Mouse (Mus musculus): ENCODE data around the gene Hsp90ab1.

The Hsp90ab1 gene

GRCm38 (mm10) chr17:45556514-45557245 lies 16.4 kb downstream of the Hsp90ab1 start:
- no peak for DNase-seq

- DNase-seq: no peak
These were observed 17.0 kb downstream of the Hsp90ab1 start for GRCm38 (mm10) chr17:45556107-45556489.

- DNase-seq: peak; percentile 96
These were observed 17.5 kb downstream of the Hsp90ab1 start, which contains the start of gene Nfkbie for GRCm38 (mm10) chr17:45555452-45556106. Gene Nfkbie, plus strand, starts transcription at chr17:45555703.

GRCm38 (mm10) chr17:45554420-45554819 lies 18.7 kb downstream of the Hsp90ab1 start:
- DNase-seq: no peak

DNA sequence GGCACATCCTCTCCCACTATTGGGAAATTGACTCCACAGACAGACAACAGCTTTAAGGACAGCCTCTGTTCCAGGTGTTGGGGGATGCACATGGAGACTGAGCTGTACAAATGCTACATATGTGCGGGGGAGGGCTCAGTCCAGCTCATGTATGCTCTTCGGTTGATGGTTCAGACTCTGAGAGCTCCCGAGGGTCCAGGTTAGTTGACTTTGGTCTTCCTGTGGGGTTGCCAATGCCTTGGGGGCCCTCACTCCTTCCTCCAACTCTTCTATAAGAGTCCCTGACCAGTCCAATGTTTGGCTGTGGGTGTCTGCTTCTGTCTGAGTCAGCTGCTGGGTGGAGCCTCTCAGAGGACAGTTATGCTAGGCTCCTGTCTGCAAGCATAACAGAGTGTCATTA lies 20.0 kb downstream of the Hsp90ab1 start:
- no peak for DNase-seq

- DNase-seq: peak; percentile 73
These were observed 21.1 kb downstream of the Hsp90ab1 start for GRCm38 (mm10) chr17:45551816-45552451.

GRCm38 (mm10) chr17:45551249-45551796 lies 21.7 kb downstream of the Hsp90ab1 start:
- DNase-seq: no peak

DNA sequence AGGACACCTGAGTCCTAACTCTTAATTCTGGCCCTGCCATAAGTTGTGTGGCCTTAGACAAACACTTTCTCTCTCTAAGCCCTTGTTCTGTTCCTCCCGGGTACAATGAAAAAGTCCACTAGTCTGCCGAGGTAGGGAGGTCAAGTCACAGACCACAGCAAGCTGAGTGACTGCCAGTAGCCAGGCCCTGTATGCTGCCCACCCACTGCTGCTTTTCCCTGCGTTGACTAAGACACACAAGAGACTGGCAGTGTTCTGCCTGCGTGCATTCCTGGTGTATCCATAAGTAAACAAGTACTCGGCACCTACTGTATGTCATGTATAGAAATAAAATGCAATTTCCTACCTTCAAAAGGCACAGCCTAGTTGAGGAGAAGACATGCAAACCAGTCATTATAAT lies 22.8 kb downstream of the Hsp90ab1 start:
- DNase-seq: no peak

DNA sequence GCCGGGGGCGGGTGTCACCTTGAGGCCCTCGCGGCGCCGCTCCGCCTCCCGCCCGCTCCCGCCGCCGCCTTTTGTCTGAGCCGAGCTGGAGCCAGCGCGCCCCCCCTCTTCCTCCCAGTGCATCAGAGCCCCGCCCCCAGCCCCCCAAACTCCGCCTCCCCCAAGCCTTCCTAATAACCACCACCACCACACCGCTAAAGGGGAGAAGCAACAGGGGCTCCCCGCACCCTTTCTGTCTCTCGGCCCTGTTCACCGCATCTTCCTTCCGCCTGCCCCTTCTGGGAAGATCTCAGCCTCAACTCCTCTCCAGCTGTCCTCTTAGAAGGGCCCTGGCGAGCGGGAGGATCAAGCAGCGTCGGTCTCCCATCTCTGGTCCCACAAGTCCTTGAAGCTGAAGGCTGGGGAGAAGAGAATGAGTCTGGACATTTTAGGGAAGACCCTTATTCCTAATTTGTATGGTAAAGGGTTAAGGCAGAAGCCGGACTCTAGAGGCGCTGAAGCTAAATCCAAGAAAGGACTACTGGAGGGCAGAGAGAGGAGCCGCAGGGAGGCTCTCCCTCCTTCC lies 23.4 kb downstream of the Hsp90ab1 start, which contains the start of gene Tmem151b:
Gene Tmem151b, minus strand, starts transcription at position 61 of the 565 bp plus-strand sequence.
- DNase-seq: peak; percentile 56

GRCm38 (mm10) chr17:45548541-45549512 lies 24.2 kb downstream of the Hsp90ab1 start:
- DNase-seq: no peak

DNA sequence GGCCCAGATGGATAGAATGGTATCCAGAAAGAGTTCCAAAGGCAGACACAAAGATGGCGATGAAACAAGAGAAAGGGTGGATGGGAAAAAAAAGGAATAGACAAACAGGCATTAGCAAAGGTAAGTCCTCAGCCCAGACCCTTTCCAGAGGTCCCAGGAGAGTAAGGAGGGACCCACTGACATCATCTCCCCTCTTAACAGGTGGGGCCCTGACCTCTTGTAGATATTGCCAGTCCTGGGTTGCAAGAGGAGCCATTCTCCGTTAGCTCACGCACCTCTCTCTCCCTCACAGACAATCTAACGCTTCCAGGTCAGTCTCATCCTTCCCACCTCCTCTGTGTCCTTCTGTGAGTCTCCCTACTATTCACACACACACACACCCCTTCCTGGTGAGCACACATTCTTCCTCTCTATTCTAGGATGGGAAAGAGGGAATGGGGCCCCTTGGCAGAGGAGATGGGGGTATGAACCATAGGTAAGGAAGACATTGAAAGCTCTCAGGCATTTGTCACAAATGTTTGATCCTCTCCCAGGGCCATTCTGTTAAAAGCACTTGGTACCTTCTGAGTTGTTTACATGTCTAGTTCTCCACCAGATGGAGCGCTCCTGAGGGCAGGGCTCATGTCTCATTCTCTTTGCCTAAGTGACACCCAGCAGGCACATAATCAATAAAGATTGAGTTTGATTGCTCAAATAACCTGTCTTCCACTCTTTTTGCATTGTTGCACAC lies 25.4 kb downstream of the Hsp90ab1 start:
- DNase-seq: no peak

DNA sequence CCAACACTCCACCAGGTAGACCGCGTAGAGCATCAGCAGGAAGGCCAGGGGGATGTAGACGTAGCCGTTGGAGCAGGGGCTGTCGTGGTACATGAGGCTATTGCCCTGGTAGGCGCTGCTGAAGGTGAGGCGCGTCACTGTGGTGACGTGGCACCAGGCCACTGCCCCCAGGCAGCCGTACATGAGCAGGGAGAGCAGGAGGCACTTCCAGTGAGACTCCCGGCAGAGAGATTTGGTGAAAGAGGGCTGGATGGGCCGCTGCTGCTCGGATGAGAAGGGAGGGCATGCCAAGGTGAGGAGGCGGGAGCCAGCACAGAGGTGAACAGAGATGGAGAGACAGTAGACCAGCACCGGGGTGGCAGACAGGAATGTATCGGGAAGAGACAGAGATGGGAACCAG lies 26.1 kb downstream of the Hsp90ab1 start:
- no peak for DNase-seq

DNA sequence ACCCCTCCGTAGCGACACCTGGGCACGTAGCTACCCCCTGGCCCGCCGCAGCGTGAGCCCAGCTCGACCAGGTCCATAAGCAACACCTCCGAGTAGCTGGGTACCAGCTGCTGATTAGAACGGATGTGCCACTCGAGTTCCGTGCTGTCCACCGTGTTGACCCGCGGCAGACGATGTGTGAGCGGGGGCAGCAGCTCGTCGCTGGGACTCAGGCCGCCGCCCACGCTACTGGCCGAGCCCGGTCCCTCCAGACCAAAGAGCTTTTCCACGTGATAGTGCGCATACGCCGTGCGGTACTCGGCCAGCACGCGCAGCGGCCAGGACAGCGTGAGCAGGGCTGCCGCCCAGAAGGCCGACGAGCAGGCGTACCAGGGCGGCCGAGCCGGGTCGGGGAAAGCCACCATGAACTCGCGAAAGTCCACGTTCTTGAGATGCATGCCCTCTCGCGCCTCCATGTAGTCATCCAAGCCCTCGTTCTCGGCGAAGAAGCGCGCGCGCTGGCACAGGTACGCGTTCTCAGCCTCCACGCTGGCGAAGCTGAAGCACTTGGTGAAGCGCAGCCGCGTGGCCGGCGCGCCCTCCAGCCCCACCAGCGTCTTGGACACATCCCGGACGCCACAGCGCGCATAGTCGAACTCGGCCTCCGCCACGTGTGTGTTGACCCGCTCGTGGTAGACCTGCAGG lies 27.7 kb downstream of the Hsp90ab1 start:
- no peak for DNase-seq

GRCm38 (mm10) chr17:45544873-45545277 lies 28.2 kb downstream of the Hsp90ab1 start:
- DNase-seq: no peak

DNA sequence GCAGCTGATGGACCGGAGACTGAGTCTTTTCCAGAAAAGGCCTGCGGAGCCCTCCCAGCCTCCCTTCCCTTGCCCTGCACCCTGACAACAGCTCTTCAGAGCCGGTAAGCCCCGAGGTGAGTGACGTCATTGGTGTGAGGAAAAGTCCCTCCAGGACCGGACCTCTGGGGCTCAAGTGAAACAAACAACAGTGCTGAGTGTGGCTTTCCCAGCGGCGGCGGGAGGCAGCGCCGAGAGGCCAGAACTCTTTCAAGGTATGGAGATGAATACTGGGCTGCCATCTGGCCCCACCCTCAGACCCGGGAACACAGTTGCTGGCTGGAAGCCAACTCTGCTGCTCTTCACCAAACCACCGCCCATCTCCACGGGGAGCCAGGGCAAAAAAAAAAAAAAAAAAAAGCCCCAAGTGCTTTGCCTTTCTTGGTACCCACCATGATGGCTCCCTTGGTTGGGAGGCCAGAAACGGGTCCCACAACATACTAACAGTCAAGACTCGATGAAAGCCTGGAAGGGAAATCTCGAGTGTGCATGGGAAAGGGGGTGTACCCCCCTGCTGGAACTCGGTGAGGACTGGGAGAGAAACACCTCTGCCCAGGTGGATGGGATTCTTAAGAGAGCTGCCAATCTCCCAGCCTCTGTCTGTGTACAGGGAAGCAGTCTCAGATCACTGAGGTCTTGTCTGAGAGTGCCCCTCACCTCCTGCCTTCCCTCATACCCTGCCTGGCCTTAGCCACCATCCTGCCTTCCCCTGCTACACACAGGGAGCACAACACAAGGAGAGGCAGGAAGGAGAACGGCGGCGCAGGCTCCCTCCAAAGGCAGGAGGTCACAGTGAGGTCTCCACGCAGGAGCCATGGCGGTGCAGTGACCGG lies 28.8 kb downstream of the Hsp90ab1 start:
- DNase-seq: no peak

- no peak for DNase-seq
These were observed 30.0 kb downstream of the Hsp90ab1 start for GRCm38 (mm10) chr17:45543115-45543514.

- no peak for DNase-seq
These were observed 30.4 kb downstream of the Hsp90ab1 start for GRCm38 (mm10) chr17:45542705-45543104.

GRCm38 (mm10) chr17:45542129-45542528 lies 30.9 kb downstream of the Hsp90ab1 start:
- DNase-seq: no peak

DNA sequence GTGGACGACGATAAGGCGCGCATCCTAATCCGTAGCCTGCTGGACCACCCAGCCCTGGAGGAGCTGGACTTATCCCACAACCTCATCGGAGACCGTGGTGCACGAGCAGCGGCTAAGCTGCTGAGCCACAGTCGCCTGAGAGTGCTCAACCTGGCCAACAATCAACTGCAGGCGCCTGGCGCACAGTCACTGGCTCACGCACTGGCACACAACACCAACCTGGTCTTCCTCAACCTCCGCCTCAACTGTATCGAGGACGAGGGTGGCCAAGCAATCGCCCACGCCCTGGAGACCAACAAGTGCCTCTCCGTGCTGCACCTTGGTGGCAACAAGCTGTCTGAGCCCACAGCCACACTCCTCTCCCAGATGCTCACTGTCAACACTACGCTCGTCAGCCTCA lies 33.4 kb downstream of the Hsp90ab1 start:
- no peak for DNase-seq

GRCm38 (mm10) chr17:45538394-45538793 lies 34.7 kb downstream of the Hsp90ab1 start:
- no peak for DNase-seq

Measured in liver (tissue).